Mouse (Mus musculus): ENCODE results near the gene Slc25a11.

DNA sequence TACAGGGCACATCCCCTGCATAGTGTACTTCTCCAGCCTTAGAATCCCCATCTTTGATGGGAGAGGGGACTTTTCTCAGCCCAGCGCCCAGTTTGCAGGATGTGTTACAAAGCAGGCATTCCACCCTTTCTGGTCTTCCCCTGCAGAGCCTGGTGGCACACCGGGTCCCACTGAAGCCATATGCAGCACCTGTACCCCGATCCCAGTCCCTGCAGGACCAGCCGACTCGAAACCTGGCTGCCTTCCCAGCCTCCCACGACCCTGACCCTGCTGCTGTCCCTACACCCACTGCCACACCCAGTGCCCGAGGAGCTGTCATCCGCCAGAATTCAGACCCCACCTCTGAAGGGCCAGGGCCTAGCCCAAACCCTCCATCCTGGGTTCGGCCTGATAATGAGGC, 39.7 kb downstream of the Slc25a11 start:
- TF ChIP-seq CTCF (IDR thresholded peaks at IDR 0.05; ENCODE audit: low read depth, low read length) (no peak), POLR2A (IDR thresholded peaks at IDR 0.05; ENCODE audit: extremely low read depth, insufficient read depth, low read length) (no peak)
